Mouse (Mus musculus): ENCODE measurements at regions not wholly inside any gene's neighbourhood (a gene's known extent, or its start where the extent isn't known, plus 50 kb on each side); places are given as distances from the start of the nearest gene placed in this dataset.

DNA sequence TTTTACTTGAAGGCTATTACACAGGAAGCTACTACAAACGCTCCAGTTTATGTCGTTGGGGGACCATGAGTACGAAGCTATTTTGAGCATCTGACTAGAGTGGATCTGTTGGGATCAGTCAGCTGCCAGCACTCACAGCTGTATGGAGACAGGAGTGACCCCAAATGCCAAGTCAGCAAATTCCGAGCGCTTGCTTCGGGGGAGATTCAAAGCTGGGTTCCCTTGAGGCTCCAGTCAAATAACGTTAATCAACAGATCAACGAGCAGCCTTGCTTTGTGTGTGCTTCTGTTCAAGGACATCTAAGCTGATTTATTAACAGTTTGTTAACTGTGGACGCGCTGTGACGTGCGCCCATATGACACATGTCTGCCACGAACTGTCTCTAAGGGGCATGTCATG lies 349.5 kb downstream of the Ajap1 start:
- no peak for ATAC-seq (ENCODE audit: low FRiP score)
- TF ChIP-seq CTCF (IDR thresholded peaks at IDR 0.05) = no peak
- no peak overlapping the region for H3K27ac ChIP-seq (ENCODE audit: low read depth, low read length)
- H3K9me3 ChIP-seq (ENCODE audit: low read length) = no peaks in the 10 kb centered on the region
- H3K36me3 ChIP-seq (ENCODE audit: insufficient read depth, low read length) = no peaks in the 10 kb centered on the region
- no peak overlapping the region for H3K9ac ChIP-seq (replicated peaks; ENCODE audit: low read length, poor library complexity, severe bottlenecking)
- no peaks in the 10 kb centered on the region for H3K27me3 ChIP-seq (ENCODE audit: insufficient read depth, low read length)
- 65% methylated on average over 13 of the region's 13 CpGs for WGBS
- H3K4me2 ChIP-seq (ENCODE audit: low read depth, low read length, poor library complexity, severe bottlenecking) = no peak overlapping the region
- no peaks in the 10 kb centered on the region for H3K4me1 ChIP-seq (ENCODE audit: insufficient read depth, low read length)
- H3K4me3 ChIP-seq (ENCODE audit: low read depth, low read length) = no peak overlapping the region
- DNase-seq (ENCODE audit: low spot score) = peak; percentile 69

DNA sequence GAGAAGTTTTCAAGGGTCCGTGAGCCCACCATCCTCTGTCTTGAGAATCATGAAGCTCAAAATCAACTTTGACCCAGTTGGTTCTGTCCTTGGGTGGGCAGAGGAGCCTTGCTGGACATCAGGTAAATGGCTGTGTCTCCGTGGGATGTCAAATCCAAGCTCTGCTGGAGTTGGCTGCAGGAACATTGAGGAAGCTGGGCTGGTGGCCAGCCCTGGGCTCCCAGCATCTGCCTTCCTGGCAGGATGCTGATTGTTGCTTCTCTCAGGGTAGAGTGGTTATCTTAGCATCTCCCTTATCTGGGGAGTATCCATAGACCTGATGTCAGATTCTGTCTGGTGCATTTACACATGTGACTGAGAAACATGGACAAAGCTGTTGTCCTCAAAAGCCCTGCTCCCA lies 353.3 kb downstream of the Ajap1 start:
- peak; percentile 52 for DNase-seq (ENCODE audit: low spot score)
- Histone ChIP-seq H3K9ac (replicated peaks; ENCODE audit: low read length, poor library complexity, severe bottlenecking) (no peak overlapping the region), H3K27me3 (ENCODE audit: insufficient read depth, low read length) (no peaks in the 10 kb centered on the region), H3K36me3 (ENCODE audit: insufficient read depth, low read length) (no peaks in the 10 kb centered on the region), H3K4me3 (ENCODE audit: low read depth, low read length) (no peak overlapping the region), H3K27ac (ENCODE audit: low read depth, low read length) (no peak overlapping the region), H3K4me1 (ENCODE audit: insufficient read depth, low read length) (no peaks in the 10 kb centered on the region), H3K9me3 (ENCODE audit: low read length) (no peaks in the 10 kb centered on the region), H3K4me2 (ENCODE audit: low read depth, low read length, poor library complexity, severe bottlenecking) (no peak overlapping the region)
- no peak for ATAC-seq (ENCODE audit: low FRiP score)
- no peak for TF ChIP-seq CTCF (IDR thresholded peaks at IDR 0.05)
- WGBS = 82% methylated on average over 2 of the region's 2 CpGs

GRCm38 (mm10) chr4:153128162-153128561 lies 354.4 kb downstream of the Ajap1 start:
- H3K4me3 ChIP-seq (ENCODE audit: low read depth, low read length) = no peak overlapping the region
- H3K27ac ChIP-seq (ENCODE audit: low read depth, low read length) = no peak overlapping the region
- WGBS = 90% methylated on average over 12 of the region's 12 CpGs
- H3K27me3 ChIP-seq (ENCODE audit: insufficient read depth, low read length) = no peaks in the 10 kb centered on the region
- H3K9ac ChIP-seq (replicated peaks; ENCODE audit: low read length, poor library complexity, severe bottlenecking) = no peak overlapping the region
- DNase-seq (ENCODE audit: low spot score) (no peak), ATAC-seq (ENCODE audit: low FRiP score) (no peak)
- TF ChIP-seq CTCF (IDR thresholded peaks at IDR 0.05) = no peak
- no peaks in the 10 kb centered on the region for H3K4me1 ChIP-seq (ENCODE audit: insufficient read depth, low read length)
- no peak overlapping the region for H3K4me2 ChIP-seq (ENCODE audit: low read depth, low read length, poor library complexity, severe bottlenecking)
- no peaks in the 10 kb centered on the region for H3K9me3 ChIP-seq (ENCODE audit: low read length)
- no peaks in the 10 kb centered on the region for H3K36me3 ChIP-seq (ENCODE audit: insufficient read depth, low read length)

DNA sequence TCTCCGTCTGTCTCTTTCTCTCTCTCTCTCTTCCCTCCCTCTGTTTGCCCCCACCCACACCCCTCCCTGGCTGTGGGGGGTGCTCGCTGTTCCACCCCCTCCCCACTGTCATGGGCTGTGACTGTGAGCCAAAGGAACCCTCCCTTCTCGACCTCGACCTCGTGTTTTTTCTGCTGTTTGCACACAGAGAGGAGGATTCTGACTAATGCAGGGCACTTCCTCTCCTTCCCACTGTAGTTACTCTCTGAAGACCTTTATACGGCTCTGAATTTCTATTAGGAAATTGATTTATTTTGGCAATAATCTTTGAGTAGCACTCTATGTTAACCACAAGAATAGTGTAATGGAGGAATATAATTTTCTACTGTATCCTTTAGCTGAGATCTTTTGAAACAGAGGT lies 362.1 kb downstream of the Ajap1 start:
- Histone ChIP-seq H3K27ac (ENCODE audit: low read depth, low read length) (no peak overlapping the region), H3K36me3 (ENCODE audit: insufficient read depth, low read length) (no peaks in the 10 kb centered on the region), H3K27me3 (ENCODE audit: insufficient read depth, low read length) (no peaks in the 10 kb centered on the region), H3K9ac (replicated peaks; ENCODE audit: low read length, poor library complexity, severe bottlenecking) (no peak overlapping the region), H3K4me2 (ENCODE audit: low read depth, low read length, poor library complexity, severe bottlenecking) (no peak overlapping the region), H3K9me3 (ENCODE audit: low read length) (no peaks in the 10 kb centered on the region), H3K4me3 (ENCODE audit: low read depth, low read length) (no peak overlapping the region), H3K4me1 (ENCODE audit: insufficient read depth, low read length) (no peaks in the 10 kb centered on the region)
- ATAC-seq (ENCODE audit: low FRiP score) (no peak), DNase-seq (ENCODE audit: low spot score) (no peak)
- 53% methylated on average over 6 of the region's 6 CpGs for WGBS
- TF ChIP-seq CTCF (IDR thresholded peaks at IDR 0.05) = no peak

DNA sequence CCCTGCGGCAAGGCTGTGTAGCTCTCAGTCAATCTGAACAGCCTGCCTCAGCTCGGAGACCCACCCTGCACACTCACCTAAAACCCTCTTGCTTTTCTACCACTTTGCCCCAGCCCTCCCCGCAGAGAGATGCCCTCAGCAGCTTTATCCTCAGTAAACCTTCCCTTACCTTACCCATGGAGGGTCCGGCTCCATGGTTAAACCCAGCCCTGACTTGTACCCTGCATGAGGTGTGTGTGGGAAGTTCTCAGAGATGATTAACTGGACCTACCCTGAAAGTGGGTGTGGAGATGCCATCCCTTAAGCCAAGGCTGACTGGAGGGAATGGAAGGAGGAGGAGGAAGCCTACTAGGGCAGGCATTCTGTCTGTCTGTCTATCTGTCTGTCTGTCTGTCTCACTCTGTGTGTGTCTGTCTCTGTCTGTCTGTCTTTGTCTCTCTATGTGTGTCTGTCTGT lies 362.9 kb downstream of the Ajap1 start:
- DNase-seq (ENCODE audit: low spot score) = no peak
- no peaks in the 10 kb centered on the region for H3K27me3 ChIP-seq (ENCODE audit: insufficient read depth, low read length)
- H3K9ac ChIP-seq (replicated peaks; ENCODE audit: low read length, poor library complexity, severe bottlenecking) = no peak overlapping the region
- no peaks in the 10 kb centered on the region for H3K4me1 ChIP-seq (ENCODE audit: insufficient read depth, low read length)
- no peak overlapping the region for H3K4me3 ChIP-seq (ENCODE audit: low read depth, low read length)
- 66% methylated on average over 4 of the region's 4 CpGs for WGBS
- H3K9me3 ChIP-seq (ENCODE audit: low read length) = no peaks in the 10 kb centered on the region
- H3K27ac ChIP-seq (ENCODE audit: low read depth, low read length) = no peak overlapping the region
- no peak for TF ChIP-seq CTCF (IDR thresholded peaks at IDR 0.05)
- no peaks in the 10 kb centered on the region for H3K36me3 ChIP-seq (ENCODE audit: insufficient read depth, low read length)
- H3K4me2 ChIP-seq (ENCODE audit: low read depth, low read length, poor library complexity, severe bottlenecking) = no peak overlapping the region
- ATAC-seq (ENCODE audit: low FRiP score) = no peak

DNA sequence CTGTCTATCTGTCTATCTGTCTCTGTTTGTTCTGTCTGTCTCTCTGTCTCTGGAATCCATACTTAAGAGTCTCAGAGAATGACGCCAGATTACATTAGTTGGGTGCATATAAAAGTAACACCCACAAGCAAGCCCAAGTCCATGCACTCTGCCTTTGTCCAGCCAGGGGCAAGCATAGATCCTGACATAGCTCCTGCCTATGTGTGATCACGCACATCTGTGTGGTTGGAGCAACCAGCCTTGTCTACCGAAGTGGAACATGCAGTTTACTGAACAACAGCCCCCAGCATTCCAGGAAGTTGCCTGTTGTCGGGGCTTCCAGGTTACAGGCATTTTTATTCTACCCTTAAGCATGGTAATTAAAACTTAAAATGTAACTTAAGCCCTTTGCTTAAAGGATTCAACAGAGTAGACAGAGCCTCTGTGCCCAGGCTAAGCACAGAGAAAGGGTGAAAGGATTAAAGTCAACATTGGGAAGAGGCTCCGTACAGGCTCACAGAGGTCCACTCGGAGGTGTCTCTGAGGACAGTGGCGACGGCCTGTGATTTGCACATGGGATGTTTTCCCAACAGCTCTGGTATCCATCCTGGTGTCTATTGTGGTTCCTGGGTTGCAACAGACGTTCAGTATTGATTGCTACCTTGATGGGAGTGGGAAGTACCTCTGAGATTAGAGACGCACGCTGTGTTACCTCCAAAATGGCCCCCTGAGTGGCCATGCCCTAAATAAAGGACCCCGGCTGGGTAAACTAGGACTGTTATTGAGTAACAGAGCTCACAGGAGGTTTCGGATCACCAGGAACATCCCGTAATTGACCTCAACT lies 363.6 kb downstream of the Ajap1 start:
- no peak overlapping the region for H3K4me3 ChIP-seq (ENCODE audit: low read depth, low read length)
- ATAC-seq (ENCODE audit: low FRiP score) (no peak), DNase-seq (ENCODE audit: low spot score) (no peak)
- H3K27ac ChIP-seq (ENCODE audit: low read depth, low read length) = no peak overlapping the region
- no peaks in the 10 kb centered on the region for H3K36me3 ChIP-seq (ENCODE audit: insufficient read depth, low read length)
- no peaks in the 10 kb centered on the region for H3K9me3 ChIP-seq (ENCODE audit: low read length)
- no peak overlapping the region for H3K9ac ChIP-seq (replicated peaks; ENCODE audit: low read length, poor library complexity, severe bottlenecking)
- TF ChIP-seq CTCF (IDR thresholded peaks at IDR 0.05) = no peak
- no peak overlapping the region for H3K4me2 ChIP-seq (ENCODE audit: low read depth, low read length, poor library complexity, severe bottlenecking)
- H3K27me3 ChIP-seq (ENCODE audit: insufficient read depth, low read length) = no peaks in the 10 kb centered on the region
- 54% methylated on average over 14 of the region's 14 CpGs for WGBS
- H3K4me1 ChIP-seq (ENCODE audit: insufficient read depth, low read length) = no peaks in the 10 kb centered on the region
